Mouse (Mus musculus): ENCODE measurements around the gene Cldn10. TPM values are rescaled to one million over a fixed set of nuclear protein-coding genes. Genes with fewer than 3 reads are reported as not detected.
A peak's percentile ranks its signal among the peaks of the same experiment; 100 is the strongest.
"Not testable (repeated sequence)": the region's sequence is repeated elsewhere in the genome, so short reads cannot be mapped to it uniquely, and the experiment has no call there.

Gene Cldn10
- polyA plus RNA-seq, 1 experiment from 2014 or later = 0.80 TPM

DNA sequence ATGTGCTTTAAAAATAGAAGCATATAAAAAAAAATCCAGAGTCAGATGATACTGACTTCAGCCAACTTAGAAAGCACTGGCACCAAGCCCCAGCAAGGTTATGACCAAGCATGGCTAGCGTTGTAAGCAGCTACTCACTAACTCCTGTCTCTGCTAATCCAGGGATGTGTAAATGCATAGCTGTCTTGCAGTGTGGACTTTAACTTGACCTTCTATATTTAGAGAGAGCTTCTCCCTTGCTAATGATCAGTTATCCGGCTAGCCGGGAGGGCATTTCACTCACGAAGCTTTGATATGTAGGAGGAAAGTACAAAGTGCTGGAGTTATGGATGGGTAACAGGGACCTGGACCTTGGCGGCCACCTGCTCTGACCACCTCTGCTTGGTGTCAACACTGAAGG, 19.9 kb downstream of the Cldn10 start:
- no peaks in the 10 kb centered on the region for H3K9me3 ChIP-seq (replicated peaks; ENCODE audit: control insufficient read depth, low read length)
- no peaks in the 10 kb centered on the region for H3K36me3 ChIP-seq (ENCODE audit: control insufficient read depth, insufficient read depth, low read length)
- H3K27me3 ChIP-seq (replicated peaks; ENCODE audit: control insufficient read depth, insufficient read depth, low read length) = no peaks in the 10 kb centered on the region
- no peak for ATAC-seq
- H3K4me3 ChIP-seq (ENCODE audit: low read depth, low read length) = no peak overlapping the region
- 95% methylated on average over 5 of the region's 5 CpGs for WGBS
- H3K4me2 ChIP-seq (ENCODE audit: low read length) = no peak overlapping the region
- no peak overlapping the region for H3K9ac ChIP-seq (ENCODE audit: low read length)
- H3K27ac ChIP-seq (ENCODE audit: low read depth, low read length) = no peak overlapping the region
- H3K4me1 ChIP-seq (ENCODE audit: control insufficient read depth, insufficient read depth, low read length) = no peaks in the 10 kb centered on the region
- DNase-seq (ENCODE audit: low spot score) = no peak

- not testable (repeated sequence) for H3K9me3 ChIP-seq (replicated peaks; ENCODE audit: control insufficient read depth, low read length); H3K4me1 ChIP-seq (ENCODE audit: control insufficient read depth, insufficient read depth, low read length); H3K4me2 ChIP-seq (ENCODE audit: low read length); H3K27me3 ChIP-seq (replicated peaks; ENCODE audit: control insufficient read depth, insufficient read depth, low read length); H3K27ac ChIP-seq (ENCODE audit: low read depth, low read length); DNase-seq (ENCODE audit: low spot score); H3K9ac ChIP-seq (ENCODE audit: low read length); ATAC-seq; H3K4me3 ChIP-seq (ENCODE audit: low read depth, low read length); H3K36me3 ChIP-seq (ENCODE audit: control insufficient read depth, insufficient read depth, low read length)
- WGBS = 75% methylated on average over 2 of the region's 2 CpGs
Measured at GRCm38 (mm10) chr14:118808183-118808582, 20.5 kb downstream of the Cldn10 start.

DNA sequence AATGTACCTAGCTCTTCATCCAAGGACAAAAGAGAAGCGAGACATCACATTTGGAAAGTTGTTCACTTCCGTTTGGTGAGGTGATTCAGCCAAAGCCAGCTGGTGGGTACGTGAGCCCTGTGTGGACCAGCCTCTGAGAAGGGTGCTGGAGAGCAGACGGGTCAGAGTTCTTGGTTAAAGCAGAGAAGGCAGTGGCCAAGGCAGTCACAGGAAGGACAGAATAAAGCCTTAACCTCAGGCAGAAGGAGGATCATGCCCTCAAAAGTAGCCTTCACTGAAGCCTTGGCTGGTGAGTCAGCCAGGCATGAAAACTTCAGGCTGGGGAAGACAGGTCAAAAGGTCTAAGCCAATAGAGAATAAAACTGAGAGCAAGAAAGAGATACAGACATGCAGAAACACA, 22.0 kb downstream of the Cldn10 start:
- 88% methylated on average over 4 of the region's 4 CpGs for WGBS
- H3K9ac ChIP-seq (ENCODE audit: low read length) = no peak overlapping the region
- H3K27me3 ChIP-seq (replicated peaks; ENCODE audit: control insufficient read depth, insufficient read depth, low read length) = no peaks in the 10 kb centered on the region
- no peak overlapping the region for H3K4me2 ChIP-seq (ENCODE audit: low read length)
- DNase-seq (ENCODE audit: low spot score) = no peak
- no peak overlapping the region for H3K27ac ChIP-seq (ENCODE audit: low read depth, low read length)
- H3K36me3 ChIP-seq (ENCODE audit: control insufficient read depth, insufficient read depth, low read length) = no peaks in the 10 kb centered on the region
- H3K4me3 ChIP-seq (ENCODE audit: low read depth, low read length) = no peak overlapping the region
- H3K9me3 ChIP-seq (replicated peaks; ENCODE audit: control insufficient read depth, low read length) = no peaks in the 10 kb centered on the region
- H3K4me1 ChIP-seq (ENCODE audit: control insufficient read depth, insufficient read depth, low read length) = no peaks in the 10 kb centered on the region
- ATAC-seq = no peak

GRCm38 (mm10) chr14:118811256-118811655, 23.5 kb downstream of the Cldn10 start:
- not testable (repeated sequence) for H3K9me3 ChIP-seq (replicated peaks; ENCODE audit: control insufficient read depth, low read length); H3K4me3 ChIP-seq (ENCODE audit: low read depth, low read length); ATAC-seq; H3K4me2 ChIP-seq (ENCODE audit: low read length); H3K9ac ChIP-seq (ENCODE audit: low read length); H3K36me3 ChIP-seq (ENCODE audit: control insufficient read depth, insufficient read depth, low read length); H3K27ac ChIP-seq (ENCODE audit: low read depth, low read length); DNase-seq (ENCODE audit: low spot score); H3K4me1 ChIP-seq (ENCODE audit: control insufficient read depth, insufficient read depth, low read length); H3K27me3 ChIP-seq (replicated peaks; ENCODE audit: control insufficient read depth, insufficient read depth, low read length)

GRCm38 (mm10) chr14:118813111-118813510, 25.4 kb downstream of the Cldn10 start:
- no peak overlapping the region for H3K4me2 ChIP-seq (ENCODE audit: low read length)
- H3K27me3 ChIP-seq (replicated peaks; ENCODE audit: control insufficient read depth, insufficient read depth, low read length) = no peaks in the 10 kb centered on the region
- no peaks in the 10 kb centered on the region for H3K9me3 ChIP-seq (replicated peaks; ENCODE audit: control insufficient read depth, low read length)
- no peak overlapping the region for H3K9ac ChIP-seq (ENCODE audit: low read length)
- no peaks in the 10 kb centered on the region for H3K36me3 ChIP-seq (ENCODE audit: control insufficient read depth, insufficient read depth, low read length)
- H3K4me3 ChIP-seq (ENCODE audit: low read depth, low read length) = no peak overlapping the region
- DNase-seq (ENCODE audit: low spot score) (no peak), ATAC-seq (no peak)
- H3K4me1 ChIP-seq (ENCODE audit: control insufficient read depth, insufficient read depth, low read length) = no peaks in the 10 kb centered on the region
- WGBS = 79% methylated on average over 7 of the region's 7 CpGs
- no peak overlapping the region for H3K27ac ChIP-seq (ENCODE audit: low read depth, low read length)

DNA sequence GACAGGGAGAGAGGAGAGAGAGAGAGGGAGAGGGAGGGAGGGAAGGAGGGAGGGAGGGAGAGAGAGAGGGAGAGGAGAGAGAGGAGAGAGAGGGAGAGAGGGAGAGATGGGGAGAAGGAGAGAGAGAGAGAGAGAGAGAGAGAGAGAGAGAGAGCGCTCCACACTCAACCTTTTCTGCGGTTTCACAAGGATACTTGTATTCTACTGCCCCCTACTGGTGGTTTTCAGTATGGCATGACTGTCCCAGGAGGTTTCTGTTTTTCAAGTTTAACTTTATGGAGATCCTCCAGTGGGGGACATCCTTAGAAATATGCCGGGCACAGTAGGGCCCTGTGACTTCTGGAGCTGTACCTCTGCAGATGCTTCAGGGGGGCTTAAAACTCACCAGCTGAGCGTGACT, 28.8 kb downstream of the Cldn10 start:
- WGBS = 18% methylated on average over 4 of the region's 4 CpGs
- no peaks in the 10 kb centered on the region for H3K9me3 ChIP-seq (replicated peaks; ENCODE audit: control insufficient read depth, low read length)
- H3K9ac ChIP-seq (ENCODE audit: low read length) = no peak overlapping the region
- DNase-seq (ENCODE audit: low spot score) = peak; percentile 80
- H3K4me3 ChIP-seq (ENCODE audit: low read depth, low read length) = no peak overlapping the region
- no peak for ATAC-seq
- H3K4me2 ChIP-seq (ENCODE audit: low read length) = no peak overlapping the region
- no peaks in the 10 kb centered on the region for H3K36me3 ChIP-seq (ENCODE audit: control insufficient read depth, insufficient read depth, low read length)
- H3K4me1 ChIP-seq (ENCODE audit: control insufficient read depth, insufficient read depth, low read length) = no peaks in the 10 kb centered on the region
- H3K27me3 ChIP-seq (replicated peaks; ENCODE audit: control insufficient read depth, insufficient read depth, low read length) = no peaks in the 10 kb centered on the region
- no peak overlapping the region for H3K27ac ChIP-seq (ENCODE audit: low read depth, low read length)

DNA sequence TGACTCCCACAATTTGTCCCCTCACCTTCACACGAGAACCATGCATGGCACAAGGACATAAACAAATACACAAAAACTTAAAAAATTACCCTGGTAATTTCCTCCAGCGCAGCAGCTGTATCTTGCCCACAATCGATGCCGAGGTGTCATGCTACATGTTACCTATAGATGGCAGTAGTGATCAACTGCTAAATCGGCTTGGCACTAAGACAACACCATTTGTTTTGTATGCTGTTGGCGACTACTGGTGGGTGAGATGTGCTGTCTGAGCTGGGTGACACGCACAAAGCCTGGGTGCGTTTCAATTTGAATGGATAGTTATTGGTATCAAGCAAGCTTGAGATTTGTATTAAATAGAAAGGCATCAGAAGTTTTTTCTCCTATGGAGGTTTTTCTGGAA, 32.4 kb downstream of the Cldn10 start:
- no peak overlapping the region for H3K4me2 ChIP-seq (ENCODE audit: low read length)
- H3K9ac ChIP-seq (ENCODE audit: low read length) = no peak overlapping the region
- H3K27me3 ChIP-seq (replicated peaks; ENCODE audit: control insufficient read depth, insufficient read depth, low read length) = no peaks in the 10 kb centered on the region
- DNase-seq (ENCODE audit: low spot score) (peak; percentile 90), ATAC-seq (peak; percentile 66)
- H3K36me3 ChIP-seq (ENCODE audit: control insufficient read depth, insufficient read depth, low read length) = no peaks in the 10 kb centered on the region
- H3K27ac ChIP-seq (ENCODE audit: low read depth, low read length) = no peak overlapping the region
- no peak overlapping the region for H3K4me3 ChIP-seq (ENCODE audit: low read depth, low read length)
- H3K9me3 ChIP-seq (replicated peaks; ENCODE audit: control insufficient read depth, low read length) = no peaks in the 10 kb centered on the region
- H3K4me1 ChIP-seq (ENCODE audit: control insufficient read depth, insufficient read depth, low read length) = no peaks in the 10 kb centered on the region
- WGBS = 6% methylated on average over 8 of the region's 8 CpGs

DNA sequence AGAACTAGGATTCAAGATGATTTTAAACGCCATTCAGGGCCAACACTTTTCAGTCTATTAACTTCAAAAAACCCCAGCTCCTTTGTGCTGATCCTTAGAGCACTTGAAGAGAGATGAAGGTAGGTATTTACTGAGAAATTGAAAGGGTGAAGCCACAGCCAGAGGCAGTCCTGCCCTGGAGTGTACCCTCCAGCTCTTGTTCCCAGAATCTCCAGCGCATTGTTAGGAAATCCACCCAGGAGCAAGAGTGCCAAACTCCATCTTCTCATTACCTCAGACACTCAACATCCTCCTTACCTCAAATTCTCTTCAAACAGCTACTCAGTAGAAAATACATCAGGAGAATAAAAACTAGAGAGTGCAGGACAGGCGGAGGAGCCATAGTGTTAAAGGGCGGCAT, 35.1 kb downstream of the Cldn10 start:
- no peak overlapping the region for H3K9ac ChIP-seq (ENCODE audit: low read length)
- ATAC-seq = no peak
- no peaks in the 10 kb centered on the region for H3K9me3 ChIP-seq (replicated peaks; ENCODE audit: control insufficient read depth, low read length)
- H3K27me3 ChIP-seq (replicated peaks; ENCODE audit: control insufficient read depth, insufficient read depth, low read length) = no peaks in the 10 kb centered on the region
- no peak overlapping the region for H3K4me3 ChIP-seq (ENCODE audit: low read depth, low read length)
- DNase-seq (ENCODE audit: low spot score) = no peak
- no peaks in the 10 kb centered on the region for H3K4me1 ChIP-seq (ENCODE audit: control insufficient read depth, insufficient read depth, low read length)
- H3K36me3 ChIP-seq (ENCODE audit: control insufficient read depth, insufficient read depth, low read length) = no peaks in the 10 kb centered on the region
- H3K27ac ChIP-seq (ENCODE audit: low read depth, low read length) = no peak overlapping the region
- WGBS = 72% methylated on average over 4 of the region's 4 CpGs
- H3K4me2 ChIP-seq (ENCODE audit: low read length) = no peak overlapping the region

GRCm38 (mm10) chr14:118823313-118823712, 35.6 kb downstream of the Cldn10 start:
- Histone ChIP-seq H3K36me3 (ENCODE audit: control insufficient read depth, insufficient read depth, low read length) (no peaks in the 10 kb centered on the region), H3K9me3 (replicated peaks; ENCODE audit: control insufficient read depth, low read length) (no peaks in the 10 kb centered on the region), H3K9ac (ENCODE audit: low read length) (no peak overlapping the region), H3K27me3 (replicated peaks; ENCODE audit: control insufficient read depth, insufficient read depth, low read length) (no peaks in the 10 kb centered on the region), H3K4me3 (ENCODE audit: low read depth, low read length) (no peak overlapping the region), H3K4me1 (ENCODE audit: control insufficient read depth, insufficient read depth, low read length) (no peaks in the 10 kb centered on the region), H3K4me2 (ENCODE audit: low read length) (no peak overlapping the region), H3K27ac (ENCODE audit: low read depth, low read length) (no peak overlapping the region)
- WGBS = 79% methylated on average over 6 of the region's 6 CpGs
- ATAC-seq = no peak
- DNase-seq (ENCODE audit: low spot score) = no peak

DNA sequence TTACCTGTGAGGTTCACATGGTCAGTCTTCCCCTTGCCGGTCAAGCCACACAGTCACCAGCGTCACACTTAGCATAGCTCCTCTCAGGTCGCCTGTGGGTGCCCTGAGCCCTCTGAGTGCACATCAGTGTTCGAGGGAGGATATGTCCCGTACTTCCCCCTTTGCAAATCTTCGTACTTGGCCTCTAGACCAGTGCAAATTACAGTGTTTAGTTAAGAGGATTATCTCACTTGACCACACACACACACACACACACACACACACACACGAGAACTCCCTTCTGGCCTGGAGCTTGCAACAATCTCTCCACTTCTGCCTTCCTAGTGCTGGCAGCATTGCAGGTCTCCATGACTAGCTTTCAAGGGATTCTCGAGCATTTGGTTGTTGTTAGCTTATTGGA, 38.6 kb downstream of the Cldn10 start:
- Histone ChIP-seq H3K9me3 (replicated peaks; ENCODE audit: control insufficient read depth, low read length) (no peaks in the 10 kb centered on the region), H3K27ac (ENCODE audit: low read depth, low read length) (no peak overlapping the region), H3K9ac (ENCODE audit: low read length) (no peak overlapping the region), H3K27me3 (replicated peaks; ENCODE audit: control insufficient read depth, insufficient read depth, low read length) (no peaks in the 10 kb centered on the region), H3K4me1 (ENCODE audit: control insufficient read depth, insufficient read depth, low read length) (no peaks in the 10 kb centered on the region), H3K4me2 (ENCODE audit: low read length) (no peak overlapping the region), H3K36me3 (ENCODE audit: control insufficient read depth, insufficient read depth, low read length) (no peaks in the 10 kb centered on the region), H3K4me3 (ENCODE audit: low read depth, low read length) (no peak overlapping the region)
- ATAC-seq (no peak), DNase-seq (ENCODE audit: low spot score) (no peak)
- WGBS = 56% methylated on average over 8 of the region's 8 CpGs

Measured in forebrain, embryonic 14.5 days (tissue).